Mouse (Mus musculus) bone marrow, adult 2 months (tissue): Measurements from ENCODE around the gene Hsp90ab1.

ENCODE experiments used
- CTCF ChIP-seq: fragments of 200-500 bp; IDR thresholded peaks from 2 replicates; pipeline ENCODE4 v1.5.1; 2011; ENCODE audit warnings: low read length, control low read depth; ENCODE audit not compliant: control insufficient read depth, insufficient read depth
- POLR2A ChIP-seq: fragments of 200-500 bp; IDR thresholded peaks from 2 replicates; pipeline ENCODE4 v1.6.1; 2011; ENCODE audit warnings: low read depth, mild to moderate bottlenecking, control low read depth, low read length, borderline replicate concordance; ENCODE audit not compliant: control insufficient read depth

DNA sequence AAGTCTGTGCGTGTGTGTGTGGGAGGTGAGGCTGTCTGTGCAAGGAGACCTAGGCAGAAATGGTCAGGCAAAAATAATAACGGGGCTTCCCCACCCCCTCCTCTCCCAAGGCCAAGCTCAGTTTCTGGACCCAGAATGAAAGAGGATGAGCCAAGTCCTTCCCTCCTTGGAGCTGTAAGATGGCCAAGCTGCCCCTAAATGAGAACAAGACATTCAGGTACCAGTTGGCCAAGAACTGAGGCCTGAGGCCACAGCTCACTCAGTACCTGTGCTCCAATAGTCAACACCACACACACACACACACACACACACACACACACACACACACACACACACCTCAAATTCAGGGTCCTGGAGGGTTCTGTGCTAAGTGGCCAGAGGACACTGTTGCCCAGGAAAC, 30.4 kb downstream of the Hsp90ab1 start:
- TF ChIP-seq CTCF (no peak), POLR2A (no peak)
